Mouse (Mus musculus): ENCODE data around the gene Rps11.

GRCm38 (mm10) chr7:45149545-45149944, 25.3 kb upstream of the Rps11 start:
- TF ChIP-seq CTCF (IDR thresholded peaks at IDR 0.05; ENCODE audit: low read depth, low read length) (no peak), POLR2A (IDR thresholded peaks at IDR 0.05; ENCODE audit: borderline replicate concordance, low read depth, low read length) (no peak)

Data from bone marrow macrophage, adult 2 months (primary cell).